Mouse (Mus musculus): ENCODE data around the gene Olfr686.

- TF ChIP-seq CTCF (IDR thresholded peaks at IDR 0.05; ENCODE audit: borderline replicate concordance, insufficient read depth, low read length): no peak
- TF ChIP-seq POLR2A (IDR thresholded peaks at IDR 0.05; ENCODE audit: low read depth, low read length): no peak
These were observed 43.7 kb downstream of the Olfr686 start, which contains the start of gene Olfr684 for GRCm38 (mm10) chr7:105163553-105163952.
